Mouse (Mus musculus) megakaryocyte, embryonic 14.5 days (primary cell): ENCODE measurements around the gene Plekha5. TPM values are rescaled to one million over a fixed set of nuclear protein-coding genes. Genes with fewer than 3 reads are reported as not detected.
"Not testable (repeated sequence)": the region's sequence is repeated elsewhere in the genome, so short reads cannot be mapped to it uniquely, and the experiment has no call there.

Experiments
- H3K27me3 ChIP-seq: replicated peaks from 2 replicates; pipeline ENCODE3; 2012; ENCODE audit warnings: inconsistent platforms
- H3K36me3 ChIP-seq: replicated peaks from 2 replicates; pipeline ENCODE3; 2012; ENCODE audit warnings: low read length, inconsistent platforms, mixed read lengths
- H3K4me1 ChIP-seq: 2 replicates; pipeline ENCODE4 v1.6.1; 2012; ENCODE audit warnings: inconsistent platforms
- H3K4me3 ChIP-seq: replicated peaks from 2 replicates; pipeline ENCODE3; 2012; ENCODE audit warnings: moderate library complexity, mild to moderate bottlenecking, inconsistent platforms
- H3K9me3 ChIP-seq: 2 replicates; pipeline ENCODE4 v1.6.1; 2012; ENCODE audit warnings: inconsistent platforms
- FLI1 ChIP-seq: IDR thresholded peaks from 2 replicates; pipeline ENCODE4 v1.6.1; 2012; ENCODE audit warnings: low read length, inconsistent platforms, mixed read lengths
- GATA1 ChIP-seq: IDR thresholded peaks from 3 replicates; pipeline ENCODE4 v1.6.1; 2012; ENCODE audit warnings: mixed read lengths, low read length, inconsistent platforms, borderline replicate concordance
- polyA plus RNA-seq: library from polyadenylated mRNA; stranded (reverse); fragments of >175 nt; gene quantifications from 2 replicates; pipeline ENCODE4 v1.2.3, GENCODE M21; 2012; ENCODE audit warnings: low replicate concordance; ENCODE audit not compliant: insufficient read depth

The Plekha5 gene
- polyA plus RNA-seq, 1 experiment = 2.2 TPM

- Histone ChIP-seq H3K27me3 (no peaks in the 10 kb centered on the region), H3K4me3 (no peak overlapping the region), H3K4me1 (peaks cover 12% of the 10 kb centered on the region), H3K36me3 (peaks cover 6% of the 10 kb centered on the region), H3K9me3 (no peaks in the 10 kb centered on the region)
- TF ChIP-seq FLI1 = no peak
- TF ChIP-seq GATA1 = no peak
Observed at GRCm38 (mm10) chr6:140561917-140562590, 138.2 kb downstream of the Plekha5 start.

- H3K9me3 ChIP-seq = no peaks in the 10 kb centered on the region
- H3K27me3 ChIP-seq = no peaks in the 10 kb centered on the region
- H3K4me3 ChIP-seq = no peak overlapping the region
- TF ChIP-seq FLI1 = no peak
- no peak for TF ChIP-seq GATA1
- peaks cover 16% of the 10 kb centered on the region for H3K36me3 ChIP-seq
- H3K4me1 ChIP-seq = no peaks in the 10 kb centered on the region
Observed at GRCm38 (mm10) chr6:140567199-140567598, 143.3 kb downstream of the Plekha5 start.

GRCm38 (mm10) chr6:140567897-140568296 is 144.0 kb downstream of the Plekha5 start:
- Histone ChIP-seq H3K9me3 (no peaks in the 10 kb centered on the region), H3K4me3 (no peak overlapping the region), H3K27me3 (no peaks in the 10 kb centered on the region), H3K36me3 (peaks cover 20% of the 10 kb centered on the region), H3K4me1 (no peaks in the 10 kb centered on the region)
- TF ChIP-seq FLI1 (no peak), GATA1 (no peak)

- Histone ChIP-seq H3K9me3 (no peaks in the 10 kb centered on the region), H3K27me3 (no peaks in the 10 kb centered on the region), H3K36me3 (peaks cover 35% of the 10 kb centered on the region), H3K4me3 (no peak overlapping the region), H3K4me1 (peaks cover 5% of the 10 kb centered on the region; the same call in 1 of the 2 replicates)
- no peak for TF ChIP-seq GATA1
- TF ChIP-seq FLI1 = no peak
Observed at GRCm38 (mm10) chr6:140570152-140570551, 146.3 kb downstream of the Plekha5 start.

- Histone ChIP-seq H3K36me3 (peaks cover 41% of the 10 kb centered on the region), H3K9me3 (no peaks in the 10 kb centered on the region), H3K4me1 (peaks cover 12% of the 10 kb centered on the region; the same call in 1 of the 2 replicates), H3K4me3 (no peak overlapping the region), H3K27me3 (no peaks in the 10 kb centered on the region)
- TF ChIP-seq GATA1 (no peak), FLI1 (no peak)
Observed at GRCm38 (mm10) chr6:140574943-140575342, 151.1 kb downstream of the Plekha5 start.

GRCm38 (mm10) chr6:140576133-140576532 is 152.3 kb downstream of the Plekha5 start:
- Histone ChIP-seq H3K4me1 (peaks cover 12% of the 10 kb centered on the region; the same call in 1 of the 2 replicates), H3K4me3 (no peak overlapping the region), H3K36me3 (peaks cover 35% of the 10 kb centered on the region), H3K9me3 (no peaks in the 10 kb centered on the region), H3K27me3 (no peaks in the 10 kb centered on the region)
- no peak for TF ChIP-seq GATA1
- no peak for TF ChIP-seq FLI1

GRCm38 (mm10) chr6:140576961-140577821 is 153.3 kb downstream of the Plekha5 start:
- peaks cover 32% of the 10 kb centered on the region for H3K36me3 ChIP-seq
- TF ChIP-seq FLI1 (no peak), GATA1 (no peak)

GRCm38 (mm10) chr6:140577822-140578170 is 153.9 kb downstream of the Plekha5 start:
- no peak overlapping the region for H3K4me3 ChIP-seq
- no peaks in the 10 kb centered on the region for H3K9me3 ChIP-seq
- no peaks in the 10 kb centered on the region for H3K27me3 ChIP-seq
- peaks cover 29% of the 10 kb centered on the region for H3K36me3 ChIP-seq
- H3K4me1 ChIP-seq = peaks cover 12% of the 10 kb centered on the region; the same call in 1 of the 2 replicates
- TF ChIP-seq GATA1 (no peak), FLI1 (no peak)

More at GRCm38 (mm10) chr6:140576961-140577821, 153.3 kb downstream of the Plekha5 start:
- Histone ChIP-seq H3K27me3 (no peaks in the 10 kb centered on the region), H3K4me1 (peaks cover 12% of the 10 kb centered on the region; the same call in 1 of the 2 replicates), H3K9me3 (no peaks in the 10 kb centered on the region), H3K4me3 (no peak overlapping the region)

GRCm38 (mm10) chr6:140578985-140579384 is 155.1 kb downstream of the Plekha5 start:
- Histone ChIP-seq H3K36me3 (peaks cover 25% of the 10 kb centered on the region), H3K4me1 (peaks cover 11% of the 10 kb centered on the region; the same call in 1 of the 2 replicates)
- H3K4me3 ChIP-seq, H3K9me3 ChIP-seq, H3K27me3 ChIP-seq: not testable (repeated sequence)

- H3K4me1 ChIP-seq = peaks cover 7% of the 10 kb centered on the region; the same call in 1 of the 2 replicates
- peaks cover 18% of the 10 kb centered on the region for H3K36me3 ChIP-seq
- no peak overlapping the region for H3K4me3 ChIP-seq
- no peak for TF ChIP-seq GATA1
- no peak for TF ChIP-seq FLI1
- H3K27me3 ChIP-seq = no peaks in the 10 kb centered on the region
- H3K9me3 ChIP-seq = no peaks in the 10 kb centered on the region
Observed at GRCm38 (mm10) chr6:140580170-140580569, 156.3 kb downstream of the Plekha5 start.
